Mouse (Mus musculus) NIH3T3 (cell line): ENCODE results near the gene Itgb8.
A peak's percentile ranks its signal among the peaks of the same experiment; 100 is the strongest.

ENCODE experiments used
- DNase-seq: peaks from one replicate; pipeline ENCODE4 v3.0.0-alpha.2; 2012; ENCODE audit warnings: low read depth

Itgb8 gene

GRCm38 (mm10) chr12:119209384-119210072 lies 29.1 kb downstream of the Itgb8 start:
- no peak for DNase-seq

DNA sequence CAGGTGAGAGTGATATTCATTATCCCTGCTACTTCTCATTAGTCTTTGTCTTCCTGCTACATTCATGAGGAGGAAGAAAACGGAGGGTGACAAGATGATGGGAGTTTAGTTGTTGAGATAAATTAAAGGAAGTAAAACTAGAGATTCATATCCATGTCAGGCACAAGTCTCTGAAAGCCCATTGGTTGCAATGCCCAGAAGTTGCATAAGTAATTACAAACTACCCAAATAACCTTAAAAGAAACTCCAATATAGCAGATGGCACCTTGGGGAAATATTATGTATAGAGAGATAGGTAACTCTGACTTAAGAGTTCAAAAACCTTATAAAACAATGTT lies 31.2 kb downstream of the Itgb8 start:
- no peak for DNase-seq

- DNase-seq, result no peak
Observed at GRCm38 (mm10) chr12:119206711-119207463, 31.7 kb downstream of the Itgb8 start.

DNA sequence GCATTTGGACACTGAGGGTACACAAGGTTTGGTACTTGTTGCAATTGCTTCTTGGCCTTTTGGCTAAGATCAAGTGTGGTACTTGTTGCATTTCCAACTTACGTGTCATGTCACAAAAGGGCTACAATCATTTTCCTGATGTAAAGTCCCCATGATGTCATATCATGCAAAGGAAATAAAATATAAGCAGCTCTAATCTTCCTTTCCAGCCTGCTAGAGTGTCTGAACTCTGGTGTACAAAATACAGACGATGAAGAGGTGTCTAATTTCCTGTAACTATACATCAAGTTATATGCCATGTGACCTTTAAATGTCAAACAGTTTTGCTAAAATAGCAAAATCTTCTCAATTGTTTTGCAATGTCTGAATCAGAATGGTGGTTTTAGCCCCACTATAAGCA lies 34.2 kb downstream of the Itgb8 start:
- DNase-seq, result no peak

DNA sequence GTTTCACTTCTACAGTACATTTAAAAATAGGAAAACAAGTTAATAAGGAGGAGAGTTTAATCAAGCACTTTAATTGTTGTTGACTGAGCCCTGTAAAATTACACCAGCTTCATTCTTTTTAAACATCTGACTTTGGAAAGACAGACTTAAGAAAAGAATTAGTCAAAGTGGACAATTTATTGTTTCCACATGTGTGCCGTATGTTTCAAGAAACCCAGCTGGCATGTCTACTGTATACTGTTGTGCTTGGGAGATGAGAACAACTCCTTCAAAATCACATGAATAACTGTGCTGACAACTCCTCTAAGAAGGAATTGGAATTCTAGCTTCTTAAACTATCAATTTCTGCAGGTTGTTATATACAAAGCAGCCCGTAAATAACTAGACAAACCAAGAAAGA lies 35.8 kb downstream of the Itgb8 start:
- DNase-seq, result peak; percentile 53

- DNase-seq, result no peak
Observed at GRCm38 (mm10) chr12:119195145-119195544, 43.5 kb downstream of the Itgb8 start.

GRCm38 (mm10) chr12:119189814-119190213 lies 48.8 kb downstream of the Itgb8 start:
- DNase-seq, result peak; percentile 20

DNA sequence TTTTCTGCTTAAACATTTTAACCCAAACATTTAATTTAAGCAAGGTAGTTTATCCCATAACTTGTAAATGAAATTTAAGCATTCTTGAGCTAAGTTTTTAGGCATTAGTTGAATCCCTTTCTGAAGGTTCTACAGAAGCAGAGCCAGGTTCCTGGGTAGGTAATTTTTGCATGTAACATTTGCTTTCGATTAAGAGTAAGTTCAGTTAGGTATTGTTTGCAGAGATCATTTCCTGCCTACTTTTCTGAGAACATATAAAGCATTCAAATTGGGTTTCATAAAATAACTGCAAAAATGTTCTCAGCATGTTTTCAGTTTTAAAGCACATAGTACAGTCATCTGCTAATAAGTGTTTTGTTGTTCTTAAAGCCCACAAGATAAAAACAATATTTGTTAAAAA lies 53.2 kb downstream of the Itgb8 start:
- DNase-seq, result no peak

- no peak for DNase-seq
Observed at GRCm38 (mm10) chr12:119182215-119182924, 56.2 kb downstream of the Itgb8 start.

DNA sequence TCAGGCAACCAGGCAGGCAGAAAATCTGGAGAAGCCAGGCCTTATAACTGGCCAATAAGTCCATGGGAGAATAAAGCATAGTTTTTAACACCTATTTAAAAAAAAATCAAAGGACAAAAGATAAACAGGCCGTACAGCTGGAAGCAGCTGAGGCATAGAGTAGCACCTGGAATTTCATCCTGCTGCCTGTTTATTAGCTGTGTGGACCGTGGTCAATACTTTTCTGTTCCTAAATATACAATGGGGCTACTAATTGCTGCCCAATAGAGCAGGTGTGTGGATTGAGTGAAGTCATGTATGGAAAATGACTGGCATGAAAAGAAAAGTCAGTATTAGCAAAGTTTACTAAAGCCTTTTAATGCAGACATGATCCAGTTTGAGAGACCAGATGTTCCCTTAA lies 62.6 kb downstream of the Itgb8 start:
- no peak for DNase-seq

DNA sequence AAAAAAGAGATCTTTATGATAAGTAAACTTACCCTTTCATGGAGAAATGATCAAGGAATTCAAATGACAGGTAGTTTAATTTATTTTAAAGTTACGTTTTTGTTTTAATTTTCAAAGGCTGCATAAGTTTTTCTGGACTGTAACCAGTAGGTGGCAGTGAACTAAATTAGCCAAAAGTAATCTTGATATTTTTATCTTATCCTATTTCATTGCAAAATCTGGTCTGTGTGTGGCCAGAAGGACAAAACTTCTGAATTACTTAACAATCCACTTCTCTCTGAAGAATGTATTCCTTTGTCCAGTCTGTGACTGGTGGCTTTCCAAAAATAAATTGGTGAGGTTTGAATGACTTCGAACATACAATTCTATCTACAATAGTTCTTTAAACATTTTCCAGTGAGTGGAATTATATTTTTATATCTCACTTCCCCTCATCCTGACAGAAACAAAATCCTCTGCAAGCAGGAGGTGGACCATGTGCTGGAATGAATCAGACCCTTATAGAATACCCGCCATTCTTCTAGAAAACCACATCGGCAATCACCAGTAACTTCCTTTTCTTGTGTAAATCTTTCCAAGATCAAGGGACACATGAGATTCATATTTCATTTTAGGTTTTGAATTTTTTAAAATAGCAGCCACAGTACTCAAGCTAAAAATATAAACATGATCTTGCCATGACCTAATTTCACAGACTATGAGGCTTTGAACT lies 68.6 kb downstream of the Itgb8 start:
- peak; percentile 50 for DNase-seq

GRCm38 (mm10) chr12:119169143-119169542 lies 69.5 kb downstream of the Itgb8 start:
- DNase-seq, result no peak

GRCm38 (mm10) chr12:119165115-119165514 lies 73.5 kb downstream of the Itgb8 start:
- peak; percentile 60 for DNase-seq

- DNase-seq, result no peak
Observed at GRCm38 (mm10) chr12:119164672-119165071, 73.9 kb downstream of the Itgb8 start.

DNA sequence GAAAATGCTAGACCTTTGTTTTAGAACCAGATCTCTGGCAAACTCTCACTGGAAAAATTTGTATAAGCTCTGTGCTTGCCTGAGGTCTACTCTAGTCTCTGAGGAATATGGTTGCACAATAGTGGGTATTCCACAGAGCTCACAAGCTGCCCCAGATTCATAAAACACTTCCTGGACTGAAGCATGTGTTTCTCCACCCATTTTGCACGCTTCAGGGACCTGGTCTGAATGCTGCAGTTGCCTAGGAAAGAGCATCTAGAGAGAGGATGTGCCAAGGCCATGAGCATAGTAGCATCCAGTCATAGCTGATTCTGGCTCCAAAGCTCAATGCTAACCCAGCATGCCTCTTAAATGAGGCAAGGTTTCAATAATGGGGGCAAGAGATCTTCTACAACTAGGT lies 74.4 kb downstream of the Itgb8 start:
- DNase-seq, result peak; percentile 77

DNA sequence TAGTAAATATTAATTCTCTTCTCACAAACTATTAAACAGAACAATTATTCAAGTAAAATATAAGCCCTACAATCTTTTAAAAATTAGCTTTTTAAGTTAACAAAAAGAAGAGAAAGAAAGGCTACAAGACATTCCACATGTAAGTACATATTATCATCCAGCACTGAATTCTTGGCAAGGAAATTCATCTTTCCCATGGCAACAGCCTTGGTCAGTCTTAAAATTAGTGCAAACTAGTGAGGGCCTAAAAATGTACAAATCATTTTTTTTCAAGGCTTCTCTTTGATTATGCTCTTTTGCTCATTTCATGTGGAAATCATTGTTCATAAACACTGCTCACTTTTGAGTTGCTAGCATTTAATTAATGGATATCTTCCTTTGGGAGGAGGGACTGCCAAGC lies 77.8 kb downstream of the Itgb8 start:
- no peak for DNase-seq

- DNase-seq, result no peak
Observed at GRCm38 (mm10) chr12:119159254-119159933, 79.2 kb downstream of the Itgb8 start.

- no peak for DNase-seq
Observed at GRCm38 (mm10) chr12:119157686-119158085, 80.9 kb downstream of the Itgb8 start.

GRCm38 (mm10) chr12:119157068-119157467 lies 81.5 kb downstream of the Itgb8 start:
- DNase-seq, result peak; percentile 9

DNA sequence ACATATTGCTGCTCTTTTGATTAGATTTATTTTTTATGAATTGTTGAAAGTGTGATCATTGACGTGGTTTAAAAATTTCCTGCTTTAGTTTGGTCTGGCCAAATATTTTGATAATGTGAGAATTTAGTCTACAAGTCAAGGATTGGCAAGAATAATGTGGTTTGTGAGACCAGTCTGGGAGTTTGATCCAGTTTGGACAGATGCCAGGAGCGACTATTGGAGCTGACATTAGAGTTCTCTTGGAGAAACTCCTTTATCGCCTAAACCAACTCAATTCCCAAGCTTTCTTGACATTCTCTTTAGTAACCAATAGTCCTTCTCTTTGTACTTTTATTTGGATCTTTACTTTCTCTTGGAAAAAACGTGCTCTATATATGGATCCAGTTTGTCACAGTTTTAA lies 83.0 kb downstream of the Itgb8 start:
- peak; percentile 26 for DNase-seq

- no peak for DNase-seq
Observed at GRCm38 (mm10) chr12:119150956-119151355, 87.6 kb downstream of the Itgb8 start.

DNA sequence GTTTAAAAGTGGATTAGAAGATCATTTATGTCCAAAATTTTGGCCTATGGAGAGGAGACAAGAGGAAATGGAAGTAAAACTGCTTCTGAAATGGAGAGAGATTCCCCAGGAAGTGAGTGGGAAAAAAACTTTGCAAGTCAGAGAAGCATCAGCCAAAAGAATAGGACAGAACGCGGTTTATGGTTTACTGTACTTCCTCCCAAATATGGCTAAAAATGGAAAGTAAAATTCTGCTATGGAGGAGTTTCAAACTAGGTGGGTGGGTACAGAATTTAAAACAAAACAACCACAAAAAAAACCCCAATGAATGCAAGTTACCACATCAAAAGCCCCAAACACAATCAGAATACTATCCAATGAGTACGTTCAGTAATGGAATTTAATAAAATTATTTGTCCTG lies 90.8 kb downstream of the Itgb8 start:
- no peak for DNase-seq
